Mouse (Mus musculus): ENCODE data around the gene Tspo2. TPM values are rescaled to one million over a fixed set of nuclear protein-coding genes. Genes with fewer than 3 reads are reported as not detected.
"Not testable (repeated sequence)": the region's sequence is repeated elsewhere in the genome, so short reads cannot be mapped to it uniquely, and the experiment has no call there.

The Tspo2 gene
- 1.8 and 2.0 TPM in 2 replicates for polyA plus RNA-seq (2015; fragmentation: Nextera tagmentation; extraction: Ambion mirVana)

GRCm38 (mm10) chr17:48451353-48451675 lies at the start of gene Tspo2:
TSS of gene Tspo2 (minus strand) at chr17:48451522.
- 55% methylated on average over 7 of the region's 7 CpGs for WGBS
- H3K27me3 ChIP-seq = no peaks in the 10 kb centered on the region
- ATAC-seq (ENCODE audit: low FRiP score, low read depth) = no peak

GRCm38 (mm10) chr17:48500846-48501445 lies 49.6 kb upstream of the Tspo2 start:
- 80% methylated on average over 7 of the region's 7 CpGs for WGBS
- Histone ChIP-seq H3K4me2 (replicated peaks) (no peak overlapping the region), H3K4me1 (peaks cover 14% of the 10 kb centered on the region), H3K4me3 (no peak overlapping the region), H3K27ac (no peak overlapping the region), H3K27me3 (no peaks in the 10 kb centered on the region), H3K36me3 (no peaks in the 10 kb centered on the region), H3K9me3 (0 out of 2 replicates have a peak, but pooled peaks cover 3% of the 10 kb centered on the region), H3K9ac (no peak overlapping the region)
- no peak for ATAC-seq (ENCODE audit: low FRiP score, low read depth)

More at GRCm38 (mm10) chr17:48451353-48451675, at the start of gene Tspo2:
- Histone ChIP-seq H3K4me2 (replicated peaks) (no peak within 1 kb of the TSS), H3K4me1 (no peaks in the 10 kb centered on the region), H3K36me3 (no peaks in the 10 kb centered on the region), H3K27ac (0 out of 2 replicates have a peak within 1 kb of the TSS, but pooled peaks have one; percentile 52), H3K4me3 (no peak within 1 kb of the TSS), H3K9me3 (no peaks in the 10 kb centered on the region), H3K9ac (no peak within 1 kb of the TSS)

- H3K4me1 ChIP-seq = peaks cover 7% of the 10 kb centered on the region
- no peaks in the 10 kb centered on the region for H3K36me3 ChIP-seq
- H3K9ac ChIP-seq = no peak overlapping the region
- no peak overlapping the region for H3K4me2 ChIP-seq (replicated peaks)
- no peaks in the 10 kb centered on the region for H3K27me3 ChIP-seq
- no peak overlapping the region for H3K27ac ChIP-seq
- H3K9me3 ChIP-seq = no peaks in the 10 kb centered on the region
- no peak for ATAC-seq (ENCODE audit: low FRiP score, low read depth)
- 71% methylated on average over 3 of the region's 3 CpGs for WGBS
- no peak overlapping the region for H3K4me3 ChIP-seq
Measured at GRCm38 (mm10) chr17:48497986-48498385, 46.7 kb upstream of the Tspo2 start.

- no peak overlapping the region for H3K4me2 ChIP-seq (replicated peaks)
- no peak overlapping the region for H3K27ac ChIP-seq
- H3K27me3 ChIP-seq = no peaks in the 10 kb centered on the region
- no peaks in the 10 kb centered on the region for H3K9me3 ChIP-seq
- H3K9ac ChIP-seq = no peak overlapping the region
- H3K4me1 ChIP-seq = peaks cover 7% of the 10 kb centered on the region
- no peak for ATAC-seq (ENCODE audit: low FRiP score, low read depth)
- no peaks in the 10 kb centered on the region for H3K36me3 ChIP-seq
- 46% methylated on average over 8 of the region's 8 CpGs for WGBS
- H3K4me3 ChIP-seq = no peak overlapping the region
Measured at GRCm38 (mm10) chr17:48493986-48494385, 42.7 kb upstream of the Tspo2 start.

GRCm38 (mm10) chr17:48493582-48493981 lies 42.3 kb upstream of the Tspo2 start:
- Histone ChIP-seq H3K4me1 (peaks cover 7% of the 10 kb centered on the region), H3K4me3 (no peak overlapping the region), H3K36me3 (no peaks in the 10 kb centered on the region), H3K9me3 (no peaks in the 10 kb centered on the region), H3K9ac (no peak overlapping the region), H3K27ac (no peak overlapping the region), H3K4me2 (replicated peaks) (no peak overlapping the region), H3K27me3 (no peaks in the 10 kb centered on the region)
- no peak for ATAC-seq (ENCODE audit: low FRiP score, low read depth)
- 36% methylated on average over 7 of the region's 7 CpGs for WGBS

- H3K27me3 ChIP-seq = no peaks in the 10 kb centered on the region
- 90% methylated on average over 8 of the region's 8 CpGs for WGBS
- no peak for ATAC-seq (ENCODE audit: low FRiP score, low read depth)
- no peak overlapping the region for H3K9ac ChIP-seq
- H3K36me3 ChIP-seq = no peaks in the 10 kb centered on the region
- no peak overlapping the region for H3K27ac ChIP-seq
- H3K4me1 ChIP-seq = peaks cover 7% of the 10 kb centered on the region
- H3K4me3 ChIP-seq = no peak overlapping the region
- H3K9me3 ChIP-seq = no peaks in the 10 kb centered on the region
- H3K4me2 ChIP-seq (replicated peaks) = no peak overlapping the region
Measured at GRCm38 (mm10) chr17:48492621-48493020, 41.3 kb upstream of the Tspo2 start.

GRCm38 (mm10) chr17:48489466-48489865 lies 38.1 kb upstream of the Tspo2 start:
- no peaks in the 10 kb centered on the region for H3K36me3 ChIP-seq
- ATAC-seq (ENCODE audit: low FRiP score, low read depth) = no peak; the same call in 1 of the 2 replicates
- H3K4me3 ChIP-seq = no peak overlapping the region
- no peaks in the 10 kb centered on the region for H3K9me3 ChIP-seq
- no peaks in the 10 kb centered on the region for H3K27me3 ChIP-seq
- H3K9ac ChIP-seq = no peak overlapping the region
- WGBS = 92% methylated on average over 3 of the region's 3 CpGs
- H3K27ac ChIP-seq = no peak overlapping the region
- H3K4me2 ChIP-seq (replicated peaks) = no peak overlapping the region
- peaks cover 6% of the 10 kb centered on the region for H3K4me1 ChIP-seq

GRCm38 (mm10) chr17:48484191-48484590 lies 32.9 kb upstream of the Tspo2 start:
- Histone ChIP-seq H3K4me3 (no peak overlapping the region), H3K27me3 (no peaks in the 10 kb centered on the region), H3K4me1 (no peaks in the 10 kb centered on the region), H3K9ac (no peak overlapping the region), H3K4me2 (replicated peaks) (no peak overlapping the region), H3K9me3 (no peaks in the 10 kb centered on the region), H3K27ac (no peak overlapping the region), H3K36me3 (no peaks in the 10 kb centered on the region)
- WGBS = 91% methylated on average over 5 of the region's 5 CpGs
- ATAC-seq (ENCODE audit: low FRiP score, low read depth) = no peak

- Histone ChIP-seq H3K4me1 (no peaks in the 10 kb centered on the region), H3K4me2 (replicated peaks) (no peak overlapping the region), H3K27ac (no peak overlapping the region), H3K9me3 (no peaks in the 10 kb centered on the region), H3K36me3 (no peaks in the 10 kb centered on the region), H3K9ac (no peak overlapping the region), H3K4me3 (no peak overlapping the region), H3K27me3 (no peaks in the 10 kb centered on the region)
- ATAC-seq (ENCODE audit: low FRiP score, low read depth) = no peak
- WGBS = 80% methylated on average over 5 of the region's 5 CpGs
Measured at GRCm38 (mm10) chr17:48483764-48484163, 32.4 kb upstream of the Tspo2 start.

GRCm38 (mm10) chr17:48479952-48480351 lies 28.6 kb upstream of the Tspo2 start:
- WGBS = 89% methylated on average over 10 of the region's 10 CpGs
- H3K9ac ChIP-seq = no peak overlapping the region
- H3K36me3 ChIP-seq = no peaks in the 10 kb centered on the region
- no peaks in the 10 kb centered on the region for H3K4me1 ChIP-seq
- no peak overlapping the region for H3K27ac ChIP-seq
- no peaks in the 10 kb centered on the region for H3K9me3 ChIP-seq
- H3K4me3 ChIP-seq = no peak overlapping the region
- ATAC-seq (ENCODE audit: low FRiP score, low read depth) = no peak
- no peak overlapping the region for H3K4me2 ChIP-seq (replicated peaks)
- no peaks in the 10 kb centered on the region for H3K27me3 ChIP-seq

GRCm38 (mm10) chr17:48475444-48475843 lies 24.1 kb upstream of the Tspo2 start:
- H3K4me1 ChIP-seq = no peaks in the 10 kb centered on the region
- no peak overlapping the region for H3K4me3 ChIP-seq
- H3K9me3 ChIP-seq = no peaks in the 10 kb centered on the region
- no peaks in the 10 kb centered on the region for H3K27me3 ChIP-seq
- 82% methylated on average over 8 of the region's 8 CpGs for WGBS
- no peak overlapping the region for H3K9ac ChIP-seq
- H3K27ac ChIP-seq = no peak overlapping the region
- H3K4me2 ChIP-seq (replicated peaks) = no peak overlapping the region
- H3K36me3 ChIP-seq = no peaks in the 10 kb centered on the region
- no peak for ATAC-seq (ENCODE audit: low FRiP score, low read depth)

- ATAC-seq (ENCODE audit: low FRiP score, low read depth); H3K36me3 ChIP-seq; H3K9ac ChIP-seq; H3K27me3 ChIP-seq; H3K4me3 ChIP-seq; H3K4me1 ChIP-seq; H3K9me3 ChIP-seq; H3K27ac ChIP-seq; H3K4me2 ChIP-seq (replicated peaks): not testable (repeated sequence)
- whole genome bisulfite sequencing = 83% methylated on average over 6 of the region's 6 CpGs
Measured at GRCm38 (mm10) chr17:48474282-48474681, 23.0 kb upstream of the Tspo2 start.
